Mouse (Mus musculus) heart, embryonic 11.5 days (tissue): ENCODE data around the gene Fam214a. TPM values are rescaled to one million over a fixed set of nuclear protein-coding genes. Genes with fewer than 3 reads are reported as not detected.

ENCODE experiments used
- ATAC-seq: fragments of 200-750 bp; cut with Nextera tagmentation; replicated peaks from 2 replicates; pipeline ENCODE4 v1.8.0; 2017; ENCODE audit warnings: moderate library complexity; ENCODE audit not compliant: insufficient number of reproducible peaks, low FRiP score, low TSS enrichment
- H3K27ac ChIP-seq: fragments of 300-500 bp; sonication (generic); 2 replicates; pipeline ENCODE4 v1.5.1; 2014; ENCODE audit warnings: mild to moderate bottlenecking, low read depth, low read length
- H3K27me3 ChIP-seq: fragments of 300-500 bp; sonication (generic); 2 replicates; pipeline ENCODE4 v1.6.1; 2014; ENCODE audit warnings: mild to moderate bottlenecking, low read length, mixed read lengths; ENCODE audit not compliant: control insufficient read depth, insufficient read depth
- H3K36me3 ChIP-seq: fragments of 300-500 bp; sonication (generic); 2 replicates; pipeline ENCODE4 v1.6.1; 2014; ENCODE audit warnings: mild to moderate bottlenecking, low read length, moderate library complexity, mixed read lengths; ENCODE audit not compliant: control insufficient read depth, insufficient read depth
- H3K4me1 ChIP-seq: fragments of 300-500 bp; sonication (generic); 2 replicates; pipeline ENCODE4 v1.6.1; 2014; ENCODE audit warnings: low read length; ENCODE audit not compliant: control insufficient read depth, insufficient read depth
- H3K4me2 ChIP-seq: fragments of 300-500 bp; sonication (generic); 2 replicates; pipeline ENCODE4 v1.6.1; 2014; ENCODE audit warnings: mild to moderate bottlenecking, moderate library complexity
- H3K4me3 ChIP-seq: fragments of 300-500 bp; sonication (generic); 2 replicates; pipeline ENCODE4 v1.5.1; 2014; ENCODE audit warnings: low read depth, low read length
- H3K9ac ChIP-seq: fragments of 300-500 bp; sonication (generic); 2 replicates; pipeline ENCODE4 v1.6.1; 2014; ENCODE audit warnings: mild to moderate bottlenecking, low read depth, low read length, moderate library complexity
- H3K9me3 ChIP-seq: fragments of 300-500 bp; sonication (generic); replicated peaks from 2 replicates; pipeline ENCODE4 v1.6.1; 2016; ENCODE audit warnings: low read length; ENCODE audit not compliant: control insufficient read depth
- WGBS: fragments of 180-500 bp; shearing (Covaris S2); extraction: QIAGEN DNeasy Blood & Tissue Kit; methylation state at CpG from one replicate; pipeline ENCODE4 v1.1.7; 2014; ENCODE audit not compliant: insufficient replicate concordance; 5-methylcytosine and 5-hydroxymethylcytosine counted together
- polyA plus RNA-seq: library from polyadenylated mRNA; unstranded; fragments of >200 nt; fragmentation: Nextera tagmentation; extraction: Ambion mirVana; gene quantifications from 2 replicates; pipeline ENCODE4 v1.2.1, GENCODE M21; 2014

The Fam214a gene
- polyA plus RNA-seq, 1 experiment from 2014 or later: 9.7 TPM

DNA sequence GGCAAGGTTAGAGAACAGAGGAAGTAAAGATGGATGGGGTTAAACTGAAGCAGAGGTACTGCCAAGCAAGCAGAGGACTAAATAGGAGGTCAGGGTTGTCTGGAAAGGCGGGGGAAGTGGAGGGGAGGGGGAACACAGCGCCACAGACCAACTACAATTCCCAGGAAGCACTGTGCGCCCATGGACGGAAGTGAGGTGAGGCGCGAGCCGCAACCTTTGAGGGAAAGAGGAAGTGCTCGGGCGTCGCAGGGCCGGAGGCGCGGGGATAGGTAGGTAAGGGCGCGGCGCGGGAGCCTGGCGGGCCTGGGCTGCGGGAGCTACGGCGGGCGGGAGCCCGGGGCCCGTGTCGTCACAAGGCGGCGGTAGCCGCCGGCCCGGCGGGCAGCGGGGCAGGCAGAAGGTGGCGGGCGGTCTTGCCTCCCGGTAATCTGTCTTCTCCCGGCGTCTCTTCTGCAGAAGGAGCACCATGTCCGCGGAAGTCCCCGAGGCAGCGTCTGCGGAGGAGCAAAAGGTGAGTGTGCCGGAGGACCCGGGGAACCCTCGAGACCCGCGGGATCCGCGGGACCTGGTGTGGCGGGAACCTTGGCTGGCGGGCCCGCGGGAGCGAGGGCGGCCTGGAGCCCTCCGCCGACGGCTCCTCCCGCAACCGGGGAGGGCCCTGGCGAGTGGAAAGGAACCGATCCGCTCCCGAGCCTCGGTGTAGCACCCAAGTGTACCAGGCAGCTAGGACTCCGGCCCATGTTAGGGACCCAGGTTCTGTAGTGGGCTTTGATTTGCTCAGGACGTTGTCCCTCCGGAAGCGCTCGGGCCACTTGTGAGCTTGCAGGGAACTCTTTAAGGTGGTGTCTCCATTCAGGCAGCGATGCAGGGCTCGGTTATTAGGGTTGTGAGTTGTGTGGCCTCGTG, 85.0 kb downstream of the Fam214a start, which contains the start of gene Arpp19:
Gene Arpp19, plus strand, starts transcription at position 164 of the 906 bp plus-strand sequence.
- Histone ChIP-seq H3K27me3 (no peaks in the 10 kb centered on the region), H3K36me3 (no peaks in the 10 kb centered on the region), H3K27ac (0 out of 2 replicates have a peak within 1 kb of the TSS, but pooled peaks have one; percentile 31), H3K4me1 (peaks cover 7% of the 10 kb centered on the region), H3K4me3 (peak within 1 kb of the TSS; percentile 95), H3K9ac (peak within 1 kb of the TSS; percentile 97), H3K9me3 (no peaks in the 10 kb centered on the region), H3K4me2 (peak within 1 kb of the TSS; percentile 65)
- ATAC-seq: peak; percentile 93
- under 1% methylated on average over 73 of the region's 73 CpGs for WGBS

- H3K4me3 ChIP-seq: peak overlapping the region; percentile 95
- 0 out of 2 replicates have a peak overlapping the region, but pooled peaks have one; percentile 31 for H3K27ac ChIP-seq
- H3K9me3 ChIP-seq: no peaks in the 10 kb centered on the region
- peak overlapping the region; percentile 97 for H3K9ac ChIP-seq
- 1% methylated on average over 10 of the region's 10 CpGs for WGBS
- H3K4me2 ChIP-seq: peak overlapping the region; percentile 65
- H3K36me3 ChIP-seq: no peaks in the 10 kb centered on the region
- no peaks in the 10 kb centered on the region for H3K27me3 ChIP-seq
- H3K4me1 ChIP-seq: peaks cover 7% of the 10 kb centered on the region
- ATAC-seq: no peak
Observed at GRCm38 (mm10) chr9:75038357-75038688, 85.6 kb downstream of the Fam214a start.

DNA sequence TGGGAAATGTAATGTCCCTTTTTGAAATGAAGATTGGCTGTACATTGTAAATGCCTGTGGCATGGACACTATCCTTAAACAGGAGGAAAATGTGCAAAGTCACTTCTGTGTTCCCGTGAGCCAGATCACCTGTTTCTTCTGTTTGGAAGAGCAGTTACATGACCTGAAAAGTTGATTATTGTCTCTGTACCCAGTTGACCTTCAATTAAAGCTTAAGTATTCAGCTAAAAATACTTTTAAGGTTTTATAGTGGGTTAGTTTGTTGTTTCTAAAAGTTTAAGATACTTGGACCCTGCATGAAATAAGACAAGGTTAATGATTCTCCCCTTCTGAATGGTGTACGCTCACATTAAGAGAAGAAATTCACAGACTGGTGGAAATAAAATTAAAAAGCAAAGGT, 87.9 kb downstream of the Fam214a start:
- Histone ChIP-seq H3K36me3 (no peaks in the 10 kb centered on the region), H3K4me3 (no peak overlapping the region)
- 86% methylated on average over 2 of the region's 2 CpGs for WGBS

DNA sequence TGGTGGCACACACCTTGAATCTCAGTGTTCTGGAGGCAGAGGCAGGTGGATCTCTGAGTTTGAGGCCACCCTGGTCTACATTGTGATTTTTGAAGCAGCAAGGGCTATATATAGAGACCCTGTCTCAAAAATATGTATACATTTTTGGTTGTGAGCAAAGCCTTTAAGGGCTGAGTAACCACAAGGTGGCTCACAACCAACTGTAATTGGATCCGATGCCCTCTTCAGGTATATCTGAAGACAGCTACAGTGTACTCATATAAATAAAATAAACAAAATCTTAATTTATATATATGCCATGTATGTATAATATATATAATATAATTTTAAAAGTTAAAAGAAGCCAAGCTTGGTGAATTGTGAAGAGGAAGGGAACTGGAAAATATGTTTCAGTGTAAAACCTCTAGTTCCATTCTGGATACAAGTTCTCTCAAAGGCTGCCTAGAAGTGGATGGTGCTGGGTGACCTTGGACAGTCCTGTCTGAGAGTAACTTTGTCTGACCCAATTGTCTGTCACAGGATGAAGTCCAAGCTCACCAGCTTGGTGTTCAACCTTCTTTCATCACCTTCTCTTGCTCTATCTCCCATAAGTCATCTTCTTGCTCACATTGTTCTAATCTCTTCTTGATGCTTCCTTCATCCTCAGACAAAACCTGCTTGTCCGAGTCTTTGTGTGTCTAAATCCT, 89.3 kb downstream of the Fam214a start:
- no peak overlapping the region for H3K27ac ChIP-seq
- H3K4me3 ChIP-seq: no peak overlapping the region
- peaks cover 7% of the 10 kb centered on the region for H3K4me1 ChIP-seq
- no peaks in the 10 kb centered on the region for H3K9me3 ChIP-seq
- 81% methylated on average over 2 of the region's 2 CpGs for WGBS
- ATAC-seq: no peak
- no peaks in the 10 kb centered on the region for H3K27me3 ChIP-seq
- no peak overlapping the region for H3K4me2 ChIP-seq
- no peaks in the 10 kb centered on the region for H3K36me3 ChIP-seq
- no peak overlapping the region for H3K9ac ChIP-seq

More for the DNA sequence above, 87.9 kb downstream of the Fam214a start:
- Histone ChIP-seq H3K27me3 (no peaks in the 10 kb centered on the region), H3K9ac (no peak overlapping the region), H3K4me2 (no peak overlapping the region), H3K27ac (no peak overlapping the region), H3K9me3 (no peaks in the 10 kb centered on the region), H3K4me1 (peaks cover 7% of the 10 kb centered on the region)
- ATAC-seq: no peak

GRCm38 (mm10) chr9:75043191-75043590, 90.5 kb downstream of the Fam214a start:
- no peaks in the 10 kb centered on the region for H3K9me3 ChIP-seq
- H3K4me1 ChIP-seq: peaks cover 7% of the 10 kb centered on the region
- no peaks in the 10 kb centered on the region for H3K36me3 ChIP-seq
- H3K27me3 ChIP-seq: no peaks in the 10 kb centered on the region
- H3K4me2 ChIP-seq: no peak overlapping the region
- no peak overlapping the region for H3K27ac ChIP-seq
- no peak for ATAC-seq
- H3K9ac ChIP-seq: no peak overlapping the region
- 92% methylated on average over 2 of the region's 2 CpGs for WGBS
- H3K4me3 ChIP-seq: no peak overlapping the region

GRCm38 (mm10) chr9:75047079-75047478, 94.4 kb downstream of the Fam214a start:
- Histone ChIP-seq H3K4me3 (no peak overlapping the region), H3K27ac (no peak overlapping the region), H3K36me3 (no peaks in the 10 kb centered on the region), H3K4me2 (no peak overlapping the region), H3K4me1 (no peaks in the 10 kb centered on the region), H3K27me3 (no peaks in the 10 kb centered on the region), H3K9me3 (no peaks in the 10 kb centered on the region), H3K9ac (no peak overlapping the region)
- no peak for ATAC-seq

DNA sequence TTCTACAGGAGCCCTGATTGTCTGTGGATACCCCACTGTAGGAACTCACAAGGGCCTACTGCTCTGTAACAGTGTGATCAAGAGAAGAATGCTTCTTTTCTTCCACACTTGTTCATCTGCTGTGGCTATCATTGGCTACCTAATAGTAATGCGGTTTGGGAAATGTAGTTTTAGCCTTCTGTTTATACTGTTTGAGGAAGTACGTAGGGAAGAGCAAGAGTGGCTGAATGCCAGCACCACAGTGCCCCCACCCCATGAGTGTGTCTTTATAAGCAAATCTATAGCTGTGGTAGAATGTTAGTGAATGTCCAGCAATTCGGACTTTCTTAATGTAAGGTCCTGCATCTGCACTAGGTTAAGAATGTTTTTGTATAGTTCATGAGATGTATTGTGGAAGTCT, 96.4 kb downstream of the Fam214a start:
- Histone ChIP-seq H3K9me3 (no peaks in the 10 kb centered on the region), H3K9ac (no peak overlapping the region), H3K27me3 (no peaks in the 10 kb centered on the region), H3K4me3 (no peak overlapping the region), H3K4me2 (no peak overlapping the region), H3K36me3 (no peaks in the 10 kb centered on the region), H3K4me1 (no peaks in the 10 kb centered on the region), H3K27ac (no peak overlapping the region)
- WGBS: 76% methylated on average over 3 of the region's 3 CpGs
- ATAC-seq: no peak

DNA sequence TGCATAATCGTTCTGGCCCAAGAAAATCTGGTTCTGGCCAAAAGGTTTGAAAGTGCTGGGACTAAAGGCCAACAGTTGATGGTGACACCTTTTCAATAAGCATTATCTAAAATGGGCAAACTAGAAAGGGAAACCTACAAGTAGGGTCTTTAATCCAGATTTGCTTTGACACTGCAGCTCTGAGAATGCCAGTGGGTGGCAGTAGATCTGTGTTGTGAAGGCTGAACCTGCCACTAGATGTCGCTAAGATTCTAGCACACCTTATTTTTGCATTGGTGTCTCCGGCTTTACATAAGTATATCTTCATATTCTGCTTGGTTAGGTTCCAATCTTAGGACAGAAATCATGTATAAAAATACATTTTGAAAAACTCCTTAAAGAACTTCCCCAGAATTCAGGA, 97.3 kb downstream of the Fam214a start:
- WGBS: 44% methylated on average over 3 of the region's 3 CpGs

More for the DNA sequence above, 97.3 kb downstream of the Fam214a start:
- no peaks in the 10 kb centered on the region for H3K36me3 ChIP-seq
- no peaks in the 10 kb centered on the region for H3K4me1 ChIP-seq
- no peak for ATAC-seq
- H3K27me3 ChIP-seq: no peaks in the 10 kb centered on the region
- H3K27ac ChIP-seq: no peak overlapping the region
- no peak overlapping the region for H3K4me2 ChIP-seq
- H3K9me3 ChIP-seq: no peaks in the 10 kb centered on the region
- no peak overlapping the region for H3K4me3 ChIP-seq
- H3K9ac ChIP-seq: no peak overlapping the region
